Mouse (Mus musculus) urinary bladder, postnatal 4 days (tissue): ENCODE results near the gene Prkar2a.

Experiments used
- DNase-seq, 2 experiments: peaks; one replicate each; pipeline ENCODE4 v3.0.0; 2021 to 2022; ENCODE audit warnings: low spot score in 2 of 2

Gene Prkar2a

DNA sequence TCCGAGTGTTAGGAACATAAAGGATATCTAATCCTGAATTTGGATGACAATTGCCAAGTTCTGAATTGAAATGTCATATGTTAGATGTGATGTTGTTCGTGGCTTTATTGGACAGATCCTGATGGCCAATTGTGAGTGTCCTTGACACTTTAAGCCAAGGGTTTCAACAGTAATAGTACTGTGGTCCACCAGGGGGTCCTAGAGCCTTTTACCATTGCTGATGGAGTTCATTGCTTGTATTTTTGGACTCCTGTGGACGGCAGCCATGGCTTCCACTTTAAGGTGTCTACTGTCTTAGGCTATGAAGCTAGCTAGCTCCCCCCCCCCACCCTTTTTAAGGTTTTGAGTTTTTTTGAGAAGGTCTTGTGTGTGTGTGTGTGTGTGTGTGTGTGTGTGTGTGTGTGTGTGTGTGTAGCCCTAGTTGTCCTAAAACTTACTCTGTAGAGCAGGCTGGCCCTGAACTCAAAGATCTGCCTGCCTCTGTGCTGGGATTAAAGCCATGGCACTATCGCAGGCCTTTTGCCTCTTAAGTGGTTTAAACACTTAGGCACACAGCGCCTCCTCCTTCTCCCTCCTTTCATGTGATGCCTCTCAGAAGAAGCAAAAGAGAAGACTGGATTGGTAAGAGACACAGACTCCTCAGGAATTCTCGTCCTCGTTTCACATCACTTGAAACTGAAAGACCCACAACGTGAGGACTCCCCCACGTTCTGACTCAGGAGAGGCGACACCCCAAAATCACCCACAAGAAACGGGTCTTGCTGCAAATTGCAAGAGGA is 63.2 kb downstream of the Prkar2a start:
- no peak for DNase-seq

DNA sequence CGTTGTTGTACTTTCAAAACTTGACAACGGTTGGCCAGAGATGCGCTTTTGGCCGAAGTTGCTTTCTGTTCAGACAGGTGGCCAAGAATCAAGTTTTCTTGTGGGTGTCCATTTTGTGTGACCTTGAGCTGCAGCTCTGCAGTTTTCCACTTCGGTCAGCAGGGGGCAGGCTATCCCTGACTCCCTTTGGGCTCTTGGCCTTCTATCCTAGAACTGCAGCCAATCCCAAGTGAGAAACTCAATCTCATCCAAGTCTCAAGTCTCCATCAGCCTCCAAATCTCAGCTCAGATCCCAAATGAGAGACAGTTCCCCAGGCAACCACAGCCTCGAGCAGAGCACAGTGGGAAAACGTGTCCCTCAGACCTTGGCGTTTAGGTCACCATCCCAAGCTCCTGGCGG is 64.2 kb downstream of the Prkar2a start:
- peak in 1 of 2 experiments; percentile 33 for DNase-seq

DNA sequence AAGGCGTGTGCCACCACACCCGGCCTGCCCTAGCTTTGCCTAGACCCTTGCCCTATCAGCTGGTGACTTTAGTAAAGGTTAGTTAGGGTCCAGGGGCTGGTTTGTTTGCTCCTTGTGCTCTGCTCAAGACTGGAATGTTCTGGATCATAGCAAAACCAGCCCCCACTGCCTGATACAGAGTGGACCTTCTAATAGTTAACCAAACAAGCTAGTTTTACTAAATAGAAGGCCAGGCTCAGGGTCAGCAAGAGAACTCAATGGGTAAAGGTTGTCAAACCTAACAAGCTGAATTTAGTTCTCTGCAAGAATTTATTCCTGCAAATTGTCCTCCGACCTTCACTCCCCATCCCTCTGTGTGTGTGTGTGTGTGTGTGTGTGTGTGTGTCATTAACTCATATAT is 64.9 kb downstream of the Prkar2a start:
- no peak for DNase-seq

DNA sequence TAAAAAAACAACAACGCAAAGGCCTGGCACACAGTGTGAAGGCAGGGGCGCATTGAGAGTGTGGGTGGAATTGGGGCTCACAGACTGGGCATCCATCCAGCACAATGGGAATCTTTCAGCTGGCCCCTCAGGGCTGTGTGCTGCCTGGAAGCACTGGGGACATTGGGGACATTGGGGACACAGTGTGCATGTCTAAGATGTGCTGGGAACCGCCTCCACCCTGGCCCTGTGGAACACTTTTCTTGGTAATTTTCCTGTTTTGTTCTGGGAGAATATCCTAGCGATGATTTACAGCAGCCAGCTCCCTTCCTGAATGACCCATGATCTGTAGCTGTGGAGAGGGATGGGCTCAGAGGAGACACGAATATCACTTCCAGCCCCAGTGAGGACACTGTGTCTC is 65.3 kb downstream of the Prkar2a start:
- no peak for DNase-seq

DNA sequence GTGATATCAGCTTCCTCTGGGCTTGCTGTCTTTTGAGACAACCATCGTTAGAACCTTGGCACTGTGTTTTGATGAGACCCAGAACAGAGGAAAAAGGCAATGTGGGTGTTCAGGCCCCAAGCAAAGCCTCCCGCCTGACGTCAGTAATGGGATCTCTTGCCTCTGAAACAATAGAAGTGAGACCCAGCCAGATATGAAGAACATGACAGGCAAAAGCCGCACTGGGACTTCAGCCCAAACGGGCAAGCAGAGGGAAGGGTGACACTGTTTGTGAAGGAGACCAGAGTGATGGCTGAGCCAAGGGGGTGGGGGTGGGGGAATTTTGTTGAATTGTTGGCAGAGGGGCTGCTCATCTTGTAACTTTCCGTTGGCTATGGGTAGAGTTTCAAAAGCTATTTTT is 68.3 kb downstream of the Prkar2a start:
- DNase-seq = no peak

DNA sequence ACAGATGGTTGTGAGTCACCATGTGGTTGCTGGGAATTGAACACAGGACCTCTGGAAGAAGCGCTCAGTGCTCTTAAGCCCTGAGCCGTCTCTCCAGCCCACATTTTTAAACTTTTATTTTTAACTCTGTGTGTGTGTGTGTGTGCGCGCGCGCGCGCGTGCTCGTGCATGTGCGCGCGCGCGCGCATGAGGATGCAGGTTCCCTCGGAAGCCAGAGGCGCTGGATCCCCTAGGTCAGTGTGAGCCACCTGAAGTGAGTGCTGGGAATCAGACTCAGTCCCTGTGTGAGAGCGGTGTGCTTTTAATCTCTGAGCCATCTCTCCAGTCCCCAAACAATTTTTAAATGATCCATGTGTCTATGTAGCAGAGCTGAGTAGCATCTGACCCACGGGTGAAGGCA is 70.0 kb downstream of the Prkar2a start:
- no peak for DNase-seq

DNA sequence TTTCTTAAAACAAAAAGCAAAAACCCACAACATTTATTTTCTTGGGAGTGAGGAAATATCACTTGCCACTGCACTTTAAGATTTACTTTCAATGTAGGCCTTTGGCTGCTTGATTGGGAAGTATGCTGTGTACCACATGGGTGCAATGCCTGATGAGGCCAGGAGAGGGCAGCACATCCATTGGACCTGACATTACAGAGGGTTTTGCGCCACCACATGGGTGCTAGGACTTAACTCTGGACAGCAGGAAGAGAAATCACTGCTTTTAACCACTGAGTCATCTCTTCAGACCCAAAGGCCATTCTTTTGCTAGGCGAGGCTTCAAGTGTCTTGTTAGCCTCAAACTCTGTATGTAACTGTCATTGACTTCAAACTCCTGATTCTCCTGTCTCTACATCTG is 70.7 kb downstream of the Prkar2a start:
- DNase-seq = no peak

DNA sequence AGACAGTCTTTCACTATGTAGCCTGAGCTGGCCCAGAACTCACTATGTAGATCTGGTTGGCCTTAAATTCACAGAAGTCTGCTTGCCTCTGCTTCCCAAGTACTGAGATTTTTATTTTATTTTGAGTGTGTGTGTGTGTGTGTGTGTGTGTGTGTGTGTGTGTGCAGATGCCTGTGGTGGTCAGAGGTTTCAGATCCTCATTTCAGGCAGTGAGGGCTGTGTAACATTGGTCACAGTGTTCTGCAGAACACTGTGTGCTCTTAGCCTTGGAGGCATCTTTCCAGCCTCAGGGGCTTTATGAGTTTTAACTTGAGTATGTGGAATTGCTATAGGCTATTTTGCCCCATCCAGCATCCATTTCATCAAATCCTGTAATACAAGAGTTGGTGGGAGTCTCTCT is 72.4 kb downstream of the Prkar2a start:
- DNase-seq = no peak

DNA sequence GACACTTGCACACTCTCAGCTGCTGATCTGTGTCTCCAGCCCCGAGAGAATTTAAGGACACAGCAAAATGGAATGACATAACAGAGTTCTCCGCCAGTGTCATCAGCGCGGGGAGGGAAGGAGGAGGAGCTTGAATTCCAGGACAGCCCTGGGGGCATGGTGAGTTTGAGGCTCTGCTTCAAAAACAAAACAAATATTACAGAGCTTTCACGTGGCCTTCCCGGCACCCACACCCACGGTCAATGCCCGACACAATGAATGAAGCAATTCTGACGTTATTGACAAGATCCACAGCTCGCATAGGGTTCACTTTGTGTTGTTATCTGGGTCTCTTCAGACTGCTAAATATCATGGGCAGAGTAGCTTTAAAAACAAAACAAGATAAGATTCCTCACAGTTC is 75.9 kb downstream of the Prkar2a start:
- no peak for DNase-seq

DNA sequence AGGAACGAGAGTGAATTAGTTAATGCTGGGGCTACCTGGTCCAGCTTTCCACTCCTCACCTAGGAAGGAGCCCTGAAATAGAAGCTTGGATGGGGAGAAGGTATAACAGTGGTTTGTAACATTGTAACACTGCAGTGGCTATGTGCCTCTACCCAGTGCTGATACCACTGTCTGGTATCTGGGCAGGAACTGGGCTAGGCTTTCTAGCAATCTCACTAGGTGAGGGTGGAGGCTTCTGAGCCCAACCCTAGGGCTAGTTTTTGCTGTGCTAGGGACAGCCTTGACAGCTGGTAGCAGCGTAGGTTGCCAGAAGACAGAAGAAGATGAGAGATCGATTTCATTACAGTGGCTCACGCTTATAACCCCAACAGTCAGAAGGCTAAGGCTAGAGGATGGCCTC is 87.5 kb downstream of the Prkar2a start:
- DNase-seq = no peak

DNA sequence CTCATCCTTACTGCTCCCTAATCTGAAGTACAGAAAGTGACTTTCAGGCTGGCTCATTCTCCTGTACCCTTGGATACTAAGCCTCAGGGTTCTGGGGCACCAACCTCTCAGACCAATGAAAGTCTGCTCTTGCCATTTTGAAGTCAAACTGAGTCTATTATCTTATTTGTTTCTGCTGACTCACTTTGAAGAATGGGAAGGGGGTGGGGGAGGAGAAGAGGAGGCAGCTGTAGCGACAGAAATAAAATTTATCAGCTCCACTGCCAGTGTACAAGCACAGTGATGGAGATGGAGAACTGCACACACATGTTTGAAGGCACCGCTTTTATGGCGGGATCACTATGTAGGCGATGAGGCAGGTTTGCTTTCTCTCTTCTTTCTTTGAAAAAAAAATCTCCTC is 88.2 kb downstream of the Prkar2a start:
- DNase-seq = no peak

DNA sequence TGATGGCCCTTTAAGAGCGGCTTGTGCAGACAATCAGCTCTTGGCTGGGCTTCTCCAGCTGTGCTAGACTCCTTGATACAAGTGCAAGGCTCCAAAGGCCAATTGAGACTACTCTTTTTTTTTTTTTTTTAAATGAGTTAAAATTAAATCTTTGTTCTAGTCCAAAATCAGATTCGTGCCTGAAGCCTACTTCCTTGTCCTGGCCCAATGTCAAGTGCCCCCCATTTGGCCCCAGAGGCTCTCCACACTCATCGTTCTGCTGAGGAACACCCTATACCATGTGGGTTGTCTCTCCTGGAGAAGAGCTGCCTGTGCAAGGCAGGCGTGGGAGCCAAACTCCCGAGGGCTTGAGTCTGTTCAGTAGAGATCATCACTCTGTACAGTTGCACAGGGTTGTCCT is 91.8 kb downstream of the Prkar2a start:
- DNase-seq = peak in 1 of 2 experiments; percentile 55

DNA sequence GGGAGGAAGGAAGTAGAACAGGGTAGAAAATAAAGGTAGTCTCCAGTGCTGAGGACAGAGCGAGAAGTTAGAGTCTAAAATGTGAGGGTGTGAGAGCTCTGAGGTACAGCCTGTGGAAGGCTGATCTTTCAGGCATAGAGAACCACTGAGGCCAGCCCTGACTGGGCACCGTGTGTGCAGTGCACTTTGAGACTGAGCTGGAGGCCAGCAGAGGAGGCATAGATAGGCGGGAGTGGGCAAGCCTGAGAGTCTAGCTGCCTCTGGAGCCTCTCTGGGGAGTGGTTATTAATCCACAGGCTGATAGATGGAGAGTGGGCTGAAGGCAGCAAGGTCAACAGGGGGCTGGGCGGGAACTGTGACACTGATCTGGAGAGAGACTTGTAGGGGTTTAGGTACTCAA is 92.8 kb downstream of the Prkar2a start:
- DNase-seq = no peak

DNA sequence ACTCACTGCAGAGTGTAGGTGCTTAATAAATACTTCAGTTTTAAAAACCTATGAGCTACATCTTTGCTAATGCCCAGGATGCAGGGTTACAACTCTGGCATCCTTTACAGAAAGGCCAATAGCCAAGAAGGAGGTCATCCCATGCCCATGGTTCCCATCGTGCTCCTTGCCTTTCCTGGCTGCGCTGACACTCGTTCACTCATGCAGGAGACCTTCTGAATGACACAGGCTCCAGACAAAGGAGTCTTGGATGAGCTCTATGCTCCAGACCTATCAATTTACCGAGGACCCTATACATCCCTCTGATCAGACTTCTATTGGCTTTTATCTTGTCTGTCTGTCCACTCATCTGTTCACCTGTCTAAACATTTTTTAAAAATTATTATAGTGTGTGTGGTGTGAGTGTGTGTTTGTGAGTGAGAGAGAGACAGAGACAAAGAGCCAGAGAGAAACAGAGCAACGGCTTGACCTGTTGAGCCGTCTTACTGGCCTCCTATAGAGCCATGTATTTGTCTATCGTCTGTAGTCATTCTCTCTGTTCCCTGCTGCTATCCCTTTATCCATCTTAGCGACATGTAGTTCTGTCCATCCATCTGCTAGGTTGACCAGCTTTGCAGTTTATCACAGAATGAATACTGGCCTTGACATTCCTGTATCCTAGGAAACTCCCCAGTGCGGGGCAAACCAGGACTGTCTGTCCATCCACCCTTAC is 93.9 kb downstream of the Prkar2a start:
- no peak for DNase-seq

DNA sequence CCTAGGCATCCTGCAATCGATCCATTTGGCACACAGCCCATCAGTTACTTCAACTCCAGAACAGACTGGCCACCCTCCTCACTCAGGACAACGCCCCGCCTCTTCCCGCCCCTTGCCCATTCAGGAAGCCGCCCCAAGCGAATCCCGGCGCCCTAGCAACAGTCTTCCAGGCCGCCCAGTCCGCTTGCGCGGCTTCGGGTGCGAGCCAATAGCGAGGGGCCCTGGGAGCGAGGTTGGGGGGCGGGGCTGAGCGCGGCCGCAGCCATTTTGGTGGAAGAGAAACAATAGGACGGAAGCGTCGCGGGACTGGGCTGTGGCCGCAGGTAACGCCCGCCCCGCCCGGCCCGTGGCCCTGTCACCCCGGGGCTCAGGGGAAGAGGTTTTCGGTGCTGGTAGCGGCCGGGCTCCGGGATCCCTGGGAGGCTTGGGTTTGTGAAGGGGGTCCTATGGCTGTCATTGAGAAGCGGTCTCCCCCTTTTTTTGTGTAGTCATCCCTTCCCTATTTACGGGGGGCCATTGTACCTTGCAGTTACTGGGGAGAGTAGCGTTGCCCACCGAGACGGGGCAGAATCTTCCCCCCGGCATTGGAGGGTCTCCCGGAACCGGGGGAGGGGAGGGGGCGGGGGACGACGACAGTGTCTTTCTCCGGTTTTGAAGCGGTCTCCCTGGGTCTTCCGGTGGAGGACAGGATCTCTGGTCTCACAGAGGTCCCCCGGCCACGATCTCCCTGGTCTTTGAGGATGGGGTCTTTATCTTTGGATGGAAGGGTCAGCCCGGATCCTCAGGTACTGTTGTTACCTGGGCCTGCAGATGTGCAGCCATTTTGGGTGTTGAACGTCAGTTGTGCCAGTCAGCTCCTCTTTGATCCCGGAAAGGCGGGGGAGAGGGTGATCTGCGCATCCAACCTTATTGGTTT is 94.7 kb downstream of the Prkar2a start, which contains the start of gene Ip6k2:
Ip6k2 (plus strand) TSS at position 249 of the 916 bp plus-strand sequence.
- peak; percentile 95 to 97 for DNase-seq

DNA sequence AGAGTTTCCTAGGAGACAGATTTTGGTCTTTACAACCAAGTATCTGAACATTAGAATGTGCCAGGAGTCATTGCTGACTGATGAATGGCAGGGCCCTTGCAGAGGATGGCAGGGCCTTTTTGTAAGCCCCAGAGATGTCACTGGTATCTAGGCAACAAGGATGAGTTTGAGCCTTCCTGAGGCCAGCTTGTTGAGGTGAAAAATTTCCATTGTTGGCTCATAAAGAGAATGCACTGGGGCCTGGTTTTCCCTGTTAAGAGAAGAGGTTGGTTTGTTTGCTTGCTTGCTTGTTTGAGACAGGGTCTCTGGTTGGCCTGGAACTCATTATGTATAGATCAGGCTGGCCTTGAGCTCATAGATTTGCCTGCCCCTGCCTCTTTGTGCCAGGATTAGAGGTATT is 96.3 kb downstream of the Prkar2a start:
- no peak for DNase-seq

DNA sequence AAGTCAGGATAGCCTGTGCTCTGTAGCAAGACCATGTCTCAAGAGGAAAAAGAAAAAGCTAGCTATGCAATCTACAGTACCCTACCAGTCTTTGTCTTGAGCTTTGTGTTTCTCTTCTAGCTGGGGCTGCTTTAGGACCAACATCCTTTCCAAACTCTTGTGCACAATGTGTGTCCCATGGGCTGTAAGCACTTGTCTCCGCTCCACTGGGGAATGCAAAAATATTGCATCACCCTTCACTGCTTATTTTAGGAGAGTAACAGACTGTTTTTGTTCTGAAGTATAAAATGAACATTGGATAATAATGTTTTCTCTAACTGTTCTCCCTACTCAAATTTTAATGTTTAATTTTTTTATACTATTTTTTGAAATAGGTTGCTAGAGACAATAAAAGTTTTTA is 97.4 kb downstream of the Prkar2a start:
- DNase-seq = no peak

DNA sequence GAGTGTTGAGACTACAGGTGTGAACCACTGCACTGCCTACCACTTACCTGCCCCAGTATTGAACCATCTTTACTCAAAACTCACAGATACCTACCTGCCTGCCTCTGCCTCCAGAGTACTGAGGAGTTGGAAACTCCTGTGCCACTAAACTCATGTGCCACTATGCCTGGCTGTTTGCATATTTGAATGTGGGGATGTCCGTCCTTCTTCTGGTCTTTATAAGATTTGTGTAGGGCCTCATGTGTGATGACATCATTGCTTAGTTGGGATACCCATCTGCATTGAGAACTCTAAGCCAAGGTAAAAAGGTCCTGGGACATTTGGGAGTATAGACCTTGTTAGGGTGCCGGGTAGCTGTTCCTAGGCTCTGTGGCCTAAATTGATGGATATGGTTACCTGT is 98.0 kb downstream of the Prkar2a start:
- DNase-seq = no peak

DNA sequence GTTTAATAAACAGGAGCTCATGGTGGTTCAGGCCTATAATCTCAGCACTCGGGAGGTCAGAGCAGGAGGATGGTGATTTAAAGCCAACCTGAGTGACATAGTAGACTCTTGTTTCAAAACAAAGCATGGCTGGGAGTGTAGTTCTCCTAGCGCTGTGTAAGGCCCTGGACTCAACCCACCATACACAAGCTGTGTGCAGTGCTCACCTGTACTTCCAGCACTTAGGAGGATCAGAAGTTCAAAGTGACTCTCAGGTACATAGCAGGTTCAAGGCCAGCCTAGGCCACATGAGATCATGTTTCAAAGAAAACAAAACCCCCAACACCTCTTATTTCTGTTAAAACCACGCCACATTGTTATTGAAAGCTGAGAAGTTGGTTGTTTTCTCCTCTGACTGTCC is 99.6 kb downstream of the Prkar2a start:
- no peak for DNase-seq

DNA sequence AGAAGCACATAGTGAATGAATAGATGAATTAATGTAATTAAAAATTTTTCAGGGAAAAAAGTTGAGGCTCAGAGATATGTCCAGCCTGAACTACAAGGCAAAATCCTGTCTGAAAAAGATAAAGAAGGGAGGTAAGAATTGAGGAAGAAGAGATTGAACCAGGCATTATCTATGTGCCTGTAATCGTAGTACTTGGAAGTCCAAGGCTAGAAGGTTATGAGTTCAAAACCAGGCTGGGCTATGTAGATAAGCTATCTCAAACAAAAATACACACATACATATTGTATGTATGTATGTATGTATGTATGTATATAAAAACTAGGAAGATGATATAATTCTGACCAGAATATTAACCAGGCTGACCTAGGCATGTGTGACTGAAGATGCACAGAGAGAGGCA is 103.2 kb downstream of the Prkar2a start:
- DNase-seq = no peak

DNA sequence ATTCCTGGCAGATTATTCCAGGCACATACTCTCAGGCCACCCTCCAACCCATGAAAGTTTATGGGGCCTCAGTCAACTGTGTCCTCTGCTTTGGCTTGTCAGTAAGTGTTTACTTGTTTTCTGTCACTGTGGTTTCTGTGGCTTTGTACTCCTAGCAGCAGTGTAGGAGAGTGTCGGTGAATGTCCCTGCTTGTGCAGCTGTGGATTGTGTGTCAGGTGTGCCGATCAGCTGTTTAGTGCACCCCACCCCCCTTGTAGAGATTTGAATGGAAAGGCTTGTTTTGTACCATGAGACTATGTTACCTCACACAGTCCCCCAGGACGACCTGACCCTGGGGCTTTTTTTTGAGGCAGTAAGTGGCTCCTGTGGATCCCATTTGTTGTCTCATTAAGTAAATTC is 103.6 kb downstream of the Prkar2a start:
- no peak for DNase-seq

DNA sequence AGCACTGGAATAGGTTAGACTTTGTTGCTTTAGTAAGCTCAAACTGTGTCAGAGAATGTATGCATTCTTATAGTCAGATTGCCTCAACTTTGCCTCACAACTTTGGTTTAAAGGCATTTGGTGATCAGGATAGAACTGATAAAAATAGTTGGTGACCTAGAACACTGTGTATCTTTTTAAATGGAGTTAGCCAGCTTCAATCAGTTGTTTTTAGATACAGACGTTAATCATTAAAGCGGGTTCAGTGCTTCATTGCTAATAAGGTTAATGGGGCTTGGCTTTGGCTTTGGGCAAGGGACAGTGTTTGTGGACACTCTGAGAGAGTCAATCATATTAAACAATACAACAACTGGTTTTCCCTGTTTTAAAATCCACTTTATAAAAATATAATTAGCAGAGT is 106.2 kb downstream of the Prkar2a start:
- DNase-seq = no peak
